Mouse (Mus musculus): Measurements from ENCODE around the gene Nfasc.

Nfasc gene

DNA sequence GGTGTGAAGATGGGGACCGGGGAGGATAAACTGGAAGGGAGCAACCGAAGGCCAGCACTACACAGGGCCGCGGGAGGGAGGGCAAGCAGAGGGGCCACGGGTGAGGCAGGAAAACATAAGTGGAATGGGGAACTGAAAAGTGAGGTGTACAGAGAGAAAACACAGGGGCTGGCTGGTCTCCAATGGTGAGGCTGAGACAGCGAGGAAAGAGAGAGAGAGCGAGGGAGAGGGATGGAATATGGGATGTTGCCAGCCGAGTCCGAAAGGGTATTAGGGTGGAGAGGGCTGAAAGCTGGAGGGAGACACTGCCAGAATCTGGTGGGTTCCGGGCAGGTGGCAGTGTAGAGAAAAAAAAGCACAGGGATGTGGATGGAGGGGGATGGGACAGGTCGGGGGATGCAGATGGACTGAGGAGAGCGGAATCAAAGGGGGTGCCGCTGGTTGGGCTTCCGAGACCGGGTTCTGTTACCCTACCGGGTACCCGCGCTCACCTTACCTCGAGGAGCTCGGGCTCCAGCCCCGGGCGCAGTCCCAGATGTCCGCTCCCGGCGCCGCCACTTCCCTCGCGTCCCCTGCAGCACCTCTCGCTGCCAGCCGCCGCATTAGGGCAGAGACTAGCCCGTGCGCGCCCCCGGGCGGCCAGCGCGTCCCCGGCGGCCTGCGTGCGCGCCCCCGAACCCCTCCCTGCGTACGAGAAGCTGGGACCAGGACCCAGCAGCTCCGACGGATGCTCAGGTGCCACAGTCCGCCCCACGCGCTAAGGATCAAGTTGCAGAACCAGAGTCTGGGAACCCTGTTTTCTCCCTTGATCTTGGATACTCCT is at the start of gene Nfasc:
Gene Nfasc, minus strand, starts transcription at position 623 of the 823 bp plus-strand sequence.
- DNase-seq (ENCODE audit: low spot score): peak; percentile 9

DNA sequence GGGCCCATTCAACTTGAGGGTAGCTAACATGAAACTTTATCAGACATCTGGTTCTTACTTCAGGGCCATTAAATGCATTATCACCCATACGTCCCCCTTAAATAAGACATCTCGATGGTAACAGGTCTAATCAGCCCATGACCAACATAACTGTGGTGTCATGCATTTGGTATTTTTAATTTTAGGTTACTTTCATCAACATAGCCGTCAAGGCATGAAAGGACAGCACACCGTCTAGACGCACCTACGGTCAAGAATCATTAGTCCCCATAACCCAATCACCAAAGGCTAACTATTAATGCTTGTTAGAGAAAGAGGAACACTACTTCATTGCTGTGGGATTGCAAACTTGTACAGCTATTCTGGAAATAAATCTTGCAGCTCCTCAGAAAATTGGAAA is 49.5 kb upstream of the Nfasc start:
- no peak for DNase-seq (ENCODE audit: low spot score)

DNA sequence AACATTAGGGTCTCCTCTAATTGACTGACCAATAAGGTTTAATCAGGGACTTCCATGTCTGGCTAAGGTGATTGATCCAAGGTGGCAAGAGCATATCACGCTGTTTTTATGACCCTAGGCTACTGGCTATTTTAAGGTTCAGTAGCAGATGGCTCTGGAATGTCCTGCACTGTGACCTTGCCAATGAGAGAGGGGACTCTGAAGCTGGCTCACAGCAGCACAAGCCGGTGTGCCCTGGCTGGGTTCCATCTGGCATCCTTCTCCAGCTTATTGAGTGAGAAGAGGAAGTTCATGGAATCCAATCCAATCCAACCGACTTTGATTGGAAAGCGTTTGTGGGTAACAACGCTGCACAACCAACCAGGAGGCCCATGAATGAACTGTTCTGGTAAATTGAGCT is 45.3 kb upstream of the Nfasc start:
- DNase-seq (ENCODE audit: low spot score): no peak

DNA sequence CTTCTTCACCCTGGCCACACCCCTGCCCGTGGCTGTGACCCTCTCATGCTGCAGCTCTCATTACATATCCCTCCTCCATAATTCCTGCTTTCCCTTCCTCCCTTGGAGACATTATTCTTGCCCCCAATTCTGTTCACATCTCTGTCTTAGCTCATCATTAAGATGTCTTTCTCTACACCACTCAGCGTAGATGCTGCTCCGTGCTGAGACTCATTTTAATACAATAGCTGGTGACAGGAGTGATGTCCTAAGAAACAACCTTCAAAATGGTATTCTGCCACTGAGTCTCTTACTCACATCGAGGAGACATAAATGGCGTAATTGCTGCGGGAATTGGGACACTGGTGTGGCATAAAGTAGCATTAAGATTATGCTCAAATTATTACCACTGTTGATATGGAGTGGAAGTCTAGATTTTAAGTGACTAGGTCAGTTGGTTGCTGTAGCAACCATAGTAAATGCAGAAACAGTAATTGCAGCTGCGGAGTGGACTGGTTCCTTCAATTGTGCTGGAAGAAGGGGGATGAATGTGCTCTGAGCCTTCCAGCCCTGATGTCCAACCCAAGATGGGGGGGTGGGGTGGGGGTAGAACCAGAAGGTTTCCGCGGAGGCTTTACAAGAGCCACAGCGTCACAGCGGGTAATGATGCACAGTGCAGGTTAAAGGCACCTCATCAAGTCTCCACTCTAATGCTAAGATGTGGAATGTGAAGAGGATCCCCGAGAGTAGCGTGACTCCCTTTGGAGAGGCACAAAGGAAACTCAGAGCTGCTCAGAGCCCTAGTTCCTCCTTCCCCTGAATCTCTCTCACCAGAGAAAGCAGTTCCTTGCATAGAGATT is 40.2 kb upstream of the Nfasc start:
- DNase-seq (ENCODE audit: low spot score): no peak

DNA sequence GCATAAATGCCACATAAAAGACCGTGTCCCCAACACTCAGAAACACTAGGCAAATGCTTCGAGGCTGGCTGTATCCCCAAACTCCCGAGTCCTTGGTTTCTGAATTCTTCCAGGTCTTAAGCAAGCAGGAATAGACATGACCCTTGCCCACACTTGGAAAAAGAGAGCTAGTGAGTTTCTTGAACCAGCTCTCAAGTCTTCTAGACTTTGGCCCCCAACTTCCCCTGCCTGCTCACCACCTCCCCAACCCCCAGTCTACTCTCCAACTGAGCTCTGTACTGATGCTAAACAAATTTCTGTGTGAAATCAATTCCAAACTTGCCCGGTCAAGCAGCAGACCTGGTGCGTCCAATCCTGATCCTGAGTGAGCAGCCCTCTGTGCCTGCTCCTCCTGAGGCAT is 39.4 kb upstream of the Nfasc start:
- no peak for DNase-seq (ENCODE audit: low spot score)

DNA sequence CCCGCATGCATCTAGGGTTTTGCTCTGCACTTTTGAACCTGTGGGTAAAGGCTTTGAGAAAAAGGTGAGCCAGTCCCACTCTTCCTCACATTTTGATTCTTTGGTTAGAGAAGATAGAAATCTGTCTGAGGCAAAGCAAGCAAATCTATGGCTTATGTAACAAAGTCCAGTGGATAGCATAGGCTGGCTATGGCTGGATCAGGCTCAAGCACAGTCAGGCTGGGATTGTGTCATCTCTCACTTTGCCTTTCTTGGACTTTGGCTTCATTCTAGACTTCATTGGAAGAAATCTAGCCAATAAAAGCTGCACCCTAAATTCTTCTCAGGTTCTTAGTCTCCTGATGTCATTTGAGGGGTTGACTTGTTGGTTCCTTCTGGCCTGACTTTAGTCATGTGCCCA is 38.7 kb upstream of the Nfasc start:
- DNase-seq (ENCODE audit: low spot score): no peak

DNA sequence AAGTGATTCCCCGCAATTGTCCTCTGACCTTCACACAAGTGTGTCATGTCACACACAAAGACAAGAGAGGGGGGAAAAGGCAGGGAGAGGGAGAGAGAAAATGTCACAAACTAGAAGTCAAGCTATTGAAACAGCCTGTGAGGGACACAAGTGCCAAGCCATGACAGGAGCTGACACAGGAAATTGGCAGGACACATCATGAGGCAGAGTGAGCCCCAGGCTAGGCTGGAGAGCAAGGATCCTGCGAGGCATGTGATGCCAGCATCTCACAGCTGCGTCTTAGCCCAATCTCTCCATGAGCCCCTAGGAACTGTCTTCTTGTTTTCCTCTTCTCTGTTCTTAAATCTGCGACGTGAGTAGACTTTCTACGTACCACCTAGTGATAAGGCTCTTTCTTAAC is 33.4 kb upstream of the Nfasc start:
- no peak for DNase-seq (ENCODE audit: low spot score)

DNA sequence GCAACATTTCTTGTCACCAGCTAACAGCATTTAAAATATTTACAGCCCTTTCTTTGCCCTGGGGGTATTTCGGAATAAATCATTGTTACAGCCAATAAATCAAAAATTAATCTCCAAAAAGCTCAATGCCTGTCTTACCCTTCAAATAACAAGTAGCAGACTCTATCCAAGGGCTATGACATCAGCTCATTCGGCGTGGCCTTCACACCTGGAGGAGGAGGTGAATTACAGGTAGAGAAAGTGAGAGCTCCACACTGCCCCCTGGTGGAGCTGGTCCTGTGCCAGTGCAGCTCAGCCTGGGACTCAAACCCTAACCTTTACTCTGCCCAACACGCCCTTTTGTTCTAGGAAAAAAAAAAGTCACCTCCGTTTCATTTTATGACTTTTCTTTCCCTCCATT is 29.8 kb upstream of the Nfasc start:
- no peak for DNase-seq (ENCODE audit: low spot score)

DNA sequence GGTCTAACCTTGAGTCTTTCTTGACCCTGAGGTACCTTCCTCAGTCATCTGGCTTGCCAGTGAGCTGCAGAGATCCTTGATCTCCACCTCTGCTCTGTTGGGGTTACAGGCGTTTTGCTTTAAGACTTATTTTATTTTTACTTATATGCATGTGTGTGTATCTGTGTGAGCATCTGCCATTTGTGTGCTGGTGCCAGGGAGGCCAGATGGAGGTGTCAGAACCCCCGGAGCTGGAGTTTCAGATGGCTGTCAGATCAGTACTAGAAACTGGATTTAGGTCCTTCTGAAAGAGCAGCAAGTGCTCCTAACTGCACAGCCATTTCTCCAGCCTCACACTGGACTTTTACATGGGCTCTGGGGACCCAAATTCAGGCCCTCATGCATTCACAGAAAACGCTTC is 28.0 kb upstream of the Nfasc start:
- no peak for DNase-seq (ENCODE audit: low spot score)

DNA sequence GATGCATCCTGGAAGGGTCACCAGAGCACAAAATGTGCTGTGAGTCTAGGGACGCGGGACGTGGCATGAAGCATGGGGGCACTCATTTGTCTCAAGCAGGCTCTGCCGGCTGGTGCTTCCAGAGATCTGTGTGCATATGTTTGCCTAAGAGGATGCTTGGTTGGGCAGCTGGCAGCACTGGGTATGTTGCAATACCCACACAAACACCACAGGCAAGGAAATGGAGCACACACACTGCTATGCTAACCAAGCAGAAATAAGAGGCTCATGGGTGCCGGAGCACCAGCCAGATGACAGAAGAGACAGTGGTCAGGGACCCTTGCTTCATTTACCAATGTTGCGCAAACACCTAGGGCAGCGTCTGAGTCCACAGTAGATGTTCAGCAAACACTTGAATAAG is 25.8 kb upstream of the Nfasc start:
- DNase-seq (ENCODE audit: low spot score): no peak

DNA sequence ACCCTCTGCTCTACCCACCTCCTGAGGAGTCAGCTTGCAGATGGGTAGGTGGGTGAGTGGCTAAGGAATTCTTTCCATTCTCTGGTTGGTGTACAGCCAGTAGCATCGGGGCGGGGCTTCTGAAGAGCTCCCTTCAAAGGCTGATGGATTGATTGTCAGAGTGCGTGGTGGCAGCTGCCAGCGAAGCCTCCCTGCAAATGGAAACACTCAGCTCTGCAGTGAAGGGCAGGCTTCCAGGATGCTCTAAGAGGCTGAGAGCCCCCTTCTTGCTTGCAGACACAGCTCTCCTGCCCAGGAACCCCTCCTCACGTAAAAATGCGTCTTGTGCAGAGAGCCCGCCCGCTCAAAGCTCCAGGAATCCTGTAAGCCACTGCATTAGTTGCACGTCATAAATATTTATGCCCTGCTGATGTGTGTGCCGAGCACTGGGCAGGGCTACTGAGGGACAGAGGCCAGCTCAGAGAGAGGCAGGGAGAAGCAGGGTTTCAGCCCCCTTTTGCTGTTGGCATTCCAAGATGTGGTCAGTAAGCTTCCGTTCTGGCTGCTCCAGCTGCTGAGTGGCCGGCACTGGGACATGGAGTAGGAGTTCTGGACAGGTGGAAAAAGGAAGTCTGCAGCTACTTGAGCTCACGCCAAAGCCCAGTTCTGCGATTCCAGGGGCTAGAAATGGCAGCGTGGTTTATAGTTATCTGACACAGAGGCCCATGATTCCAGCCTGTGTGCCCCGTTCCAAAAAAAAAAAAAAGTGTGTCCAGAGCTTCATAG is 24.5 kb upstream of the Nfasc start:
- no peak for DNase-seq (ENCODE audit: low spot score)

DNA sequence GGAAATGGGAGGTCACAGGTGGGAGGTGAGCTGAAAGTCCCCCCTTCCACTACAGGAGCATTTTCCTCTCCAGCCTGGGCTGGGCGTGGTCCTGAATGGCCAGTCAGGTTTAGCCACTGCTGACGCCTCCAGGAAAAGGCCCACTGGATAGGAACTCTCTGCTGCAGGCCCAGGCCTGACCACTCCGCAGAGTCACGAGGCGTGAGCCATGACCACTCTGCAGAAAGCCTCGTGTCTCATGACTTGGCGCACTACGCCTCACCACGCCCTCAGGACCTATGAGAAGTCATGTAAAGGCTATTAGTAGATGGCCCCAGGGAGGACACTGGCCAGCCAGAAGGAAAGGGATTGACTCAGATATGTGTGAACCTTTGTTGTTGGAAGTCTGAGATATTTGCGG is 23.6 kb upstream of the Nfasc start:
- no peak for DNase-seq (ENCODE audit: low spot score)

DNA sequence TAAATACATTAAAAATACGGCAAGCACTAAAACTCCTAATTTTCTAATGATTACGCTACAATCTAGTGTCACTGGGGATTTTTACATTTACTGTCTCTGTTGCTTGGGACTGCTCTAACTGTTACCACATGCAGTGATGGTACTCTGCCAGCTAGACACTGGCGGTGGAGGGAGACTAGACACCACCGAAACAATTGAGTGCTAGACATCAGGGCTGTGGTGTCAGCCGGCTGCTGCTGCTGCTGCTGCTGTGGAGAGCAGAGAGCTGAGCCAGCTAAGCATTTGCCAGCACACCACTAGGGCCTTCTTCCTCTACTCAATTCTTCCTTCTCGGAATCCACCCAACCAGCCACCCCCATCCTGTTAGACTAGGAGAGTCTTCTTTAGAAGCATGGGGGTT is 17.8 kb upstream of the Nfasc start:
- no peak for DNase-seq (ENCODE audit: low spot score)

DNA sequence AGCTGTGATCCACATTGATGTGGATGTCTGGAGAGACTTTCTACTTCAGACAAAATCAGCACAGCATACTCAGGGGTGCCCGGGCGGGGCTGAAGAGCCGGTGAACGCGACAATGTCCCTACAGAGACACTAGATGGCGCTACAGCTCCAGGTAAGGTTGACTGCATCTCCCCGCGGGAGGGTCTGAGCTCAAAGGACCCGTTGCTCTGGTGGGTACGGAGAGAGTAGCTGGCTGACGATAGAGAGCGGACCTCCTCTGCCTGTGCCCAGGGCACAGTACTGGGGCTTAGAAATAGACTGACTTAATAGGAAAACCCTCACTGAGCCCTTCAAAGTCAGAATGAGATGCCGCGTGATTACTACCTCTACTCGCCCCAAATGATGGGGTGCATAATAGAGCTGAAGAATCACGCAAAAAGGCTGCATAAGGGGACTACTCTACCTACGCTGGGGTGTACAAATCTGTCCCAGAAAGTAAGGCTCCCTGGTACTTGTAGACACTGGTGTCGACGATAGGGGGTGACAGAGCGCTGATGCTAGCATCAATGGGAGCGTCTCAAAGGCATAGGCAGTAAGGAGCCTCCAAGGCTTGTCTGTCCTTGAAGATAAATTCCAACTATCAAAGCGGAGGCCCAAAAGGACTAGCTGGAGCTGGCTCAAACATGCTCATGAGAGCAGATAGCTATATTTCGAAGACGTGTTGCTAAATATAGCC is 17.2 kb upstream of the Nfasc start:
- peak; percentile 59 for DNase-seq (ENCODE audit: low spot score)

DNA sequence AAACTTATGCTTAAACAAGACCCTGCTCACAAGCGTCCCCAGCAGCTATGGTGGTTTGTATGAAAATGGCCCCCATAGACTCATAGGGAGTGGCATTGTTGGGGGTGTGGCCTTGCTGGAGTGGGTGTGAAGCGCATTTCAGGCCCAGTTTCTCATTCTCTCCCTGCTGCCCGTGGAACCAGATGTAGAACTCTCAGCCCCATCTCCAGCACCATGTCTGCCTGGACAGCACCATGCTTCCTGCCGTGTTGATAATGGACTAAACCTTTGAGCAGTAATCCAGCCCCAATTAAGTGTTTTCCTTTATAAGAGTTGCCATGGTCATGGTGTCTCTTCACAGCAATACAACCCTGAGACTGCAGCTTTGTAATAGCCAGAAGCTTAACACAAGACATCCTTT is 13.6 kb upstream of the Nfasc start:
- DNase-seq (ENCODE audit: low spot score): no peak

DNA sequence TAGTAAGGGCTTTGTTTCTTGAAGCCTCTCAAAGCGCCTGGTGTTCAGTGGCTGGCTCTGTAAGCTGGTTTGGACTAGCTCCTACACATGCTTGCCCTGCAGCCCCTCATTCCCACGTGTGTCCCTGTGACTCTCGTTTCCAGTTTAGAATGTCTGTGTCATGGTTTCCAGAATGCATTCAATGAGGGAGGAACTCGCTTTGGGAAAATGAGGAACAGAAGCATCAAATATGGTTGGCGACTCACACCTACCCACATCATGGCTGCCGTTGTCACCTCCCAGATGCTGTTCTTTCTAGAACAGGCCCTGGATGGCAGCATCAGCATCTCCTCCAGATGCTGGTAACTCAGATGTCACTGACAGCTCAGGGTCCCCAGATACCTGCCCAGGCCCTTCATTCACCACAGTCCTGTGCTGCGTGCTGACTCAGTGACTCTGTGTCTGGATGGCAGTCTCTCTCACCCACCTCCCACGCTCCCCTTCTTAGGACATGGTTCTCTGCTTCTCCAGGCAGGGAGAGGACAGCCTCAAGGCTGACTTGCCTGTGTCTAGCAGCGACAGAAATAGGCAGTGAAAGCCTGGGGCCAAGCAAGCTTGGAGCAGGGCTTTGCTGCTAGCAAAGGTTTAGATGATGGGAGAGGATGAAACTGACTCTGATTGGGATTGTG is 7.8 kb upstream of the Nfasc start:
- no peak for DNase-seq (ENCODE audit: low spot score)

DNA sequence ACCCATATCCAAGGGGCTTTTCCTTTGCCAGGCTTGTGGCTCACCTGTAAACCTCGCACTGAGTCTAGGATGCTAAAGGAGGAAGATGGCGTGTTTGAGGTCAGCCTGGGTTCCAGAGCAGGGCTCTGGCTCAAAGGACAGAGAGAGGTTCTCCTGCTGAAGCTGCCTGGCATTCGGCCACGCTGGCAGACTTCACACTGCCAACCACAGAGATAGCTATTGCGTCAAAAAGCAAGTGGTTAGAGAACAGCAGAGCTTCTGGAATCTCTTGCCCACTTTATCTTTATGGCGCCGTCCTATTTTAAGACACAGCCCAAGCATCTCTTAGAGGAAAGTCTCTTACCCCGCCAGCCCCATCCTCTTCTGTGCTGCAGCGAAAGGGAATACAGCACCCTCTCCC is 4.7 kb upstream of the Nfasc start:
- no peak for DNase-seq (ENCODE audit: low spot score)

DNA sequence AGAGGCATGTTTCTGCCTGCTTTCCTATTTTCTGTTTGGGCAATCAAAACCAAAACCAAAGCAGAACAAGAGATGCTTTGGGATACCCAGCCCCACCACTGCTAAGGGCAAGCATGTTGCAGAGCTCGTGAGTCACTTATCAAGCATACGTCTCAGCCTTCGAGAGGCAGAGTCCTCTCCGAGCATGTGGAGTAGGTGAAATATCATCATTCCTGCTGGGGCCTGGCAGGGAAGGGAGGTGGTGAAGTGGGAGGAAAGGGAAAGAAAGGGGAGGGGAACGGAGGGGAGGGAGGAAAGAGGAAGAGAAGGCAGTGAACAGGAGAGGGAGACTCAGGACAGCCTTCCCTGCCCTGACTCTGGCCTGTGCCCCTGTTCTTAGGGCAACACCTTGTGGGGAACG is 4.0 kb upstream of the Nfasc start:
- DNase-seq (ENCODE audit: low spot score): no peak

DNA sequence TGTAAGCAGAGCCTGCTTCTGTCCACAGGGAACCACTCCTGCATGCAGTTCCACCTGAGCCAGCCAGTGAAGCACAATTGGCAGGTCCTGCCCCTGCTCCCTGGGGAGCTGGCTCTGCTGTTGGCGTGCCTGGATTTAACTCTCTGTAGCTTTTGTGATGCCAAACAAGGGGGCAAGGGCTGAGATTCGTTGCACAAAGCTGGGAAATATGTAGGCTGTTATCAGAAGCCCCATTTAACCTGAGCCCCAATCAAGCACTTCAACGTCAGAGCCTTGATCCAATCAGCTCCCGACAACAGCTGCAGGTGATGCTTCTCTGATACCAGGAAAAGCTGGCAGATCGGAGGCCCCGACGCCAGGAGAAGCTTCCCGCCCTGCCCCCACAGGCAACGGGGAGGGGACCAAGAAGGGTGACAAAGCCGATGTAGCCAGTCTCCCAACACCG is 2.5 kb downstream of the Nfasc start:
- no peak for DNase-seq (ENCODE audit: low spot score)

DNA sequence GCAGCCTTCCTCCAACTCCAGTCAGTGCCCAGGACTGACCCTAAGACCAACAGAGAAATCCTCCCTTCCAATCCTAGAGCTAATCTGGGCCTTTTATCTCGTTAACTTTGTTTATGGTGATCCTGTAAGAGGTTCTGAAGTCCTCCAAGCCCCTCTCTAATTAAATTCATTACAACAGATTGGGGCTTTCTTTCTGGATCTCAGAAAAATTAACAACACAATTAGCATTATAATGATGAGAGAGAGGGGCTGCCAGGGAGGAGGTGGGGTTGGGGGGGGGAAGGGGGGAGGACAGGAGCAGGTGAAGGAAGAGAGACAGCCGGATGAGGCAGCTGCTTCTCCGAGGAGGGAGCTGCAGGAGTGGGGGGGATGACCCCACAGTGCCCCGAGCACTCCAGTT is 5.4 kb downstream of the Nfasc start:
- DNase-seq (ENCODE audit: low spot score): no peak

DNA sequence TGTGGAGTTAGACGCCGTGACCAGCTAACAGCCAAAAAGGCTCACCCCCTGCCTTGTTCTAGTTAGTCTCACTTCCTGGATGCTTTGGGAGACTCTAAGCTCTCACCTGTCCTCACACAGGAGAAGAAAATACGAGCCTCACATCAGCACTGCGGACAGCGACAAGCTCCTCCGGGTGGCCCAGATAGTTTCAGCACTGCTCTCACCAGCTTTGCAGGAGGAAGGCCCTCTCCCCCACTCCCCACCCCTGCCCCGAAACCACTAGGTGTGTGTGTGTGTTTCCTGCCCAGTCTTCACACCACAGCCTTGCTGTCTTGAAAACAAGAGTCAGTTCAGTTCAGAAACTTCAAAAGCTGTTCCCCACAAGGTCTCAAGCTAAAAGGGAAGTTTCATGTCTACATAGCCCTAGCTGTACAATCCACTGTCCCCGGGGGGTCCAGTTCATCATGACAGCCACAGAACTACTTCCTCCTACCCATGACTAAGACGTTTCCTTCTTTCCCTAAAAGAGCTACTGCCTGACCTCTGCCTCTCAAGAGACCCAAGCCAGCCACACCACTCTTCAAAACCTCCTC is 7.6 kb downstream of the Nfasc start:
- DNase-seq (ENCODE audit: low spot score): no peak

All from ovary, adult 18-20 months (tissue).